Mouse (Mus musculus): ENCODE results near the gene Hdac7. TPM values are rescaled to one million over a fixed set of nuclear protein-coding genes. Genes with fewer than 3 reads are reported as not detected.

Gene Hdac7
- polyA plus RNA-seq, 1 experiment from 2014 or later: 28.0 TPM

DNA sequence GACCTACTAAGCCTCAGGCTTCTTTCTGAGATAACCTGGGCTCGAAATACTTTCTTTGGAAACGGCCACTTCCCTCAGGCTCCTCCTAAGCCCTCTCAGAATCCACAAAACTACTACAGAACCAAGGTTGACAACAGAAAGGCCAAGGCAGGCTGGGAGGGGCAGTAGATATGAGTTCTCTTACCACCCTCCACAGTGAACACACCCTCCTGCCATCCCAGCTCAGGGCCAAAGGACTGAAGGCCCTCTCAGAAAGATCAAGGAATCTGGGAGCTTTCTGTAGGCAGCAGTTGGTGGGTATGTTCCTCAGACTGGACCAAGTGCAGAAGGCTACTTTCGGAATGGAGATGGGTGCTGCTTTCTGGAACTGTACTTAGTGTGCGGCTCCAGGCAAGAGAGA is 29.0 kb downstream of the Hdac7 start:
- Histone ChIP-seq H3K4me3 (replicated peaks; ENCODE audit: low read length) (no peak overlapping the region), H3K27ac (no peak overlapping the region), H3K9me3 (ENCODE audit: control insufficient read depth, low read length) (no peaks in the 10 kb centered on the region), H3K36me3 (replicated peaks; ENCODE audit: control insufficient read depth, insufficient read depth) (peaks cover 5% of the 10 kb centered on the region), H3K4me2 (replicated peaks) (no peak overlapping the region), H3K27me3 (ENCODE audit: control insufficient read depth, insufficient read depth, low read length) (no peaks in the 10 kb centered on the region), H3K4me1 (replicated peaks; ENCODE audit: control insufficient read depth, insufficient read depth, low read length) (peaks cover 31% of the 10 kb centered on the region), H3K9ac (no peak overlapping the region)
- 97% methylated on average over 4 of the region's 4 CpGs for WGBS
- ATAC-seq (ENCODE audit: low FRiP score): no peak
- no peak for DNase-seq (ENCODE audit: low spot score)

DNA sequence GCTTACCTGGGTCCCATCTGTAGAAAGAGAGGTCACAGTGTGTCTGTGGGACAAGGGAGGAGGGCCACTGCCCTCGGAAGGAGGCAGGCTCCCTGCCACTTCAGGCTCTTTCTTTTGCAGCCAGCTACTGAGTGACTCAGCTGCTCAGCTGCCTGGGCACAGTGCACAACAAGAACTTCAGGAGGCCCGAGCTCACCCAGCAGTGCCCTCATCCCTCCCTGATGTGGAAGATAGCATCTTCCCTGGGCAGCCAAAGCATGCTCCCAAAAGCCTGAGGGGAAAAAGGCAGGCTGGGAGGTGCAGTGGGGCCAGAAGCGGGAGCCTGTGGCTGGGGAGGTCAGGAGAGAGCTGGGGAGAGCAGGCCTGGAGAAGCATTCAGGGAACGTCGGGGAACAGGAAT is 29.6 kb downstream of the Hdac7 start:
- no peak for ATAC-seq (ENCODE audit: low FRiP score)
- Histone ChIP-seq H3K4me2 (replicated peaks) (no peak overlapping the region), H3K4me3 (replicated peaks; ENCODE audit: low read length) (no peak overlapping the region), H3K4me1 (replicated peaks; ENCODE audit: control insufficient read depth, insufficient read depth, low read length) (peaks cover 31% of the 10 kb centered on the region), H3K27me3 (ENCODE audit: control insufficient read depth, insufficient read depth, low read length) (no peaks in the 10 kb centered on the region), H3K27ac (no peak overlapping the region), H3K9me3 (ENCODE audit: control insufficient read depth, low read length) (no peaks in the 10 kb centered on the region), H3K9ac (no peak overlapping the region), H3K36me3 (replicated peaks; ENCODE audit: control insufficient read depth, insufficient read depth) (peaks cover 10% of the 10 kb centered on the region)
- WGBS: 53% methylated on average over 5 of the region's 5 CpGs
- no peak for DNase-seq (ENCODE audit: low spot score)

DNA sequence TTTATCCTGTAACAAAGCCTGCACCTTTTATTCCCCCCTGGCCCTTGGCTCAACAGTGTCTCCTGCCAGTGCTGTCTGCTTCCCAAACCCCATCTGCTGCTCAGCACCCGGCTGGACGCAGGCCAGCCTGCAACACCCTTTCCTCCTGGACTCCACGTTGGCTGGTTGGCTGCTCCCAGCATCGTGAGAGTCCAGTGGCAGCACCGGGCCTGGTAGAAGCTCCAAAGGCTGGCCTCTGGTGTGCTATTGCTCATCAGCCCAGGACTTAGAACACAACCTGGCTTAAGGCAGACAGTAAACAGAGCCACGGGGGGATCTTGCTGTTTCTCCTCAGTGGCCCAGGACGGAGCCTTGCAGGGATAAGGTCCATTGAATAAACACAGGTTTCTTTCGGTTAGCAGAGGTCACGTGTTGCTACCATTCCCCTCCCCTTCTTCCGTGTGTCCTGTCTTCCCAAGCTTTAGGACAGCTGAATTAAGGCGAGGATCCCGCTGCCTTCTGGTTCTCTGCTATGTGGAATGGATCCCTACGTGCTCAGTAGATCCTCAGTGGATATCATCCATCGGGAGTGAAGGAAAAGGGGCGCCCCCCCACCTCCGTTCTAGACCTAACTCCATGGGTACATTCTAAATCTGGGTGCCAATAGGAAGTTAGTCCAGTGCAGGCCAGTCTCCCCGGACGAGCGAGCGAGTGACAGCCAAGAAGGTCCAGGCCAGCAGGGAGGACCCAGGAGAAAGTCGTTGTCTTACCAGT is 30.7 kb downstream of the Hdac7 start:
- Histone ChIP-seq H3K4me3 (replicated peaks; ENCODE audit: low read length) (no peak overlapping the region), H3K27ac (peak overlapping the region; percentile 75; the same call in 1 of the 2 replicates), H3K4me1 (replicated peaks; ENCODE audit: control insufficient read depth, insufficient read depth, low read length) (peaks cover 31% of the 10 kb centered on the region), H3K9ac (peak overlapping the region; percentile 5; the same call in 1 of the 2 replicates), H3K36me3 (replicated peaks; ENCODE audit: control insufficient read depth, insufficient read depth) (peaks cover 19% of the 10 kb centered on the region), H3K27me3 (ENCODE audit: control insufficient read depth, insufficient read depth, low read length) (no peaks in the 10 kb centered on the region), H3K9me3 (ENCODE audit: control insufficient read depth, low read length) (no peaks in the 10 kb centered on the region), H3K4me2 (replicated peaks) (no peak overlapping the region)
- DNase-seq (ENCODE audit: low spot score) (no peak), ATAC-seq (ENCODE audit: low FRiP score) (no peak)
- WGBS: 52% methylated on average over 21 of the region's 21 CpGs

DNA sequence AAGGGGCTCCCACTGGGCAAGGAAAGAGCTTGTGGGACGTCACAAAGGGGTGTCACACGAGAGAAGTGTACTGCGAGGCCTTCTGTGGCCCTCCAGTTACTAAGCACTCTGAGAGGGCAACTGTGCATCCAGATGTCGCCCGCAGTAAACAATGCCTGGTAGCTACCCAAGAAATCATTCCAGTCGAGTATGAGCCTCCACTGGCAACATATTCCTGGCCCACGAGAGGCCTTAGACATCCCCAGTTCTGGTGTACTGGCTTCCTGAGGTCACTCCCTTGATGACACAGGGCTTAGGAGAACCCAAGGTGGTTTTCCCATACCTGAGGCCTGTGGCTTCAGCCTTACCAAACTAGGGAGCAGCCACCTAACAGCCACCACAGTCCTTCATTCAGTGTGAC is 31.4 kb downstream of the Hdac7 start:
- Histone ChIP-seq H3K27me3 (ENCODE audit: control insufficient read depth, insufficient read depth, low read length) (no peaks in the 10 kb centered on the region), H3K9me3 (ENCODE audit: control insufficient read depth, low read length) (no peaks in the 10 kb centered on the region), H3K4me2 (replicated peaks) (no peak overlapping the region), H3K4me1 (replicated peaks; ENCODE audit: control insufficient read depth, insufficient read depth, low read length) (peaks cover 31% of the 10 kb centered on the region), H3K9ac (peak overlapping the region; percentile 5; the same call in 1 of the 2 replicates), H3K4me3 (replicated peaks; ENCODE audit: low read length) (no peak overlapping the region), H3K27ac (peak overlapping the region; percentile 75), H3K36me3 (replicated peaks; ENCODE audit: control insufficient read depth, insufficient read depth) (peaks cover 26% of the 10 kb centered on the region)
- WGBS: 58% methylated on average over 7 of the region's 7 CpGs
- DNase-seq (ENCODE audit: low spot score) (no peak), ATAC-seq (ENCODE audit: low FRiP score) (no peak)

DNA sequence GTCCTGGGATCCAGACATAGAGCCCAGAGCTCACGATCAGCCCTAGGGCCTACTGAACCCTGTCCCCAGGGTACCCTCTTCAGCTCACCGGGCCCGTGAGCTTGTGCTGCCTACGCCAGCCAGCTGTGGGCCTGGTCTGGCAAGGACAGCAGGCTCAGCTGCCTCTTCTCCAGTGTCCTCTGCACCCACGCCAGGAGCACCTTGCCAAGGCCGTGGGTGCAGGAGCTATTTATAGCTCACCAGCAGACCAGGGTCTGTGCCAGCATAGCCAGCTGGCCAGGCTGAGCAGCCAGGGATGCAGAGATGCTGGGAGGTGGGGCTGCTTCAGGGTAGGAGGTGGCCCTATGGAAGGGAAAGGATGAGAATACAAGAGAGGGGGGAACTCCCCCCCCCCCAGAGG is 32.2 kb downstream of the Hdac7 start:
- no peaks in the 10 kb centered on the region for H3K27me3 ChIP-seq (ENCODE audit: control insufficient read depth, insufficient read depth, low read length)
- DNase-seq (ENCODE audit: low spot score) (peak; percentile 62), ATAC-seq (ENCODE audit: low FRiP score) (peak; percentile 68)
- peak overlapping the region; percentile 75 for H3K27ac ChIP-seq
- H3K9ac ChIP-seq: no peak overlapping the region
- no peaks in the 10 kb centered on the region for H3K9me3 ChIP-seq (ENCODE audit: control insufficient read depth, low read length)
- no peak overlapping the region for H3K4me2 ChIP-seq (replicated peaks)
- H3K4me1 ChIP-seq (replicated peaks; ENCODE audit: control insufficient read depth, insufficient read depth, low read length): peaks cover 31% of the 10 kb centered on the region
- H3K36me3 ChIP-seq (replicated peaks; ENCODE audit: control insufficient read depth, insufficient read depth): peaks cover 34% of the 10 kb centered on the region
- no peak overlapping the region for H3K4me3 ChIP-seq (replicated peaks; ENCODE audit: low read length)
- WGBS: 57% methylated on average over 6 of the region's 6 CpGs

DNA sequence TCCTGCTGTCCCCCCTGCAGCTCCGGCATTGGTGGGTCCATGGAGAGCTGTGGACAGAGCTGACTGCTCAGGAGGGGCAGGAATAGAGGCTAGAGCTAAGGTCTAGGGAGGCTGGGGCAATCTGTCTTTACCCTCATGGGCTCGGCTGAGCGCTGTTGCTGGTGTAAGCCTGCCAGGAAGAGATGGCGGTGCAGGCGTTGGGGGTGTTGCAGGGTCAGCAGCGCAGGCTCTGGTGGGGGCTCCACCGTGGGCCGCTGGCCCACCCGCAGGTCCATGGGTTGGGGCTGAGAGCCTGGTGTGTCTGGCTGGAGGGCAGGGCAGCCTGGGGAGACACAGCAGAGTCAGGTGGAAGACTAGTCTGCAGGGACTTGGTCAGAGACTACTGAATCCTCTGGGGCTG is 33.0 kb downstream of the Hdac7 start:
- H3K27ac ChIP-seq: no peak overlapping the region
- no peak for DNase-seq (ENCODE audit: low spot score)
- WGBS: 83% methylated on average over 9 of the region's 9 CpGs

DNA sequence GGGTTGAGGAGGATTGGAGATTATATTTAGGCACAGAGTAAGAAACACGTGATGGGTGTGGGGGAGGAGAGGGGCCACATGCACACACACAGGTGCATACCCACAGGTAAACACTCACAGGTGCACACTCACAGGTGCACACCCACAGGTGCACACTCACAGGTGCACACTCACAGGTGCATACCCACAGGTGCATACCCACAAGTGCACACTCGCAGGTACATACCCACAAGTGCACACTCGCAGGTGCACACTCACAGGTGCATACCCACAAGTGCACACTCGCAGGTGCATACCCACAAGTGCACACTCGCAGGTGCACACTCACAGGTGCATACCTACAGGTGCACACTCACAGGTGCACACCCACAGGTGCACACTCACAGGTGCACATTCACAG is 33.9 kb downstream of the Hdac7 start:
- H3K4me3 ChIP-seq (replicated peaks; ENCODE audit: low read length): no peak overlapping the region
- no peak overlapping the region for H3K9ac ChIP-seq
- peaks cover 44% of the 10 kb centered on the region for H3K36me3 ChIP-seq (replicated peaks; ENCODE audit: control insufficient read depth, insufficient read depth)
- H3K27ac ChIP-seq: no peak overlapping the region
- WGBS: 97% methylated on average over 5 of the region's 5 CpGs
- no peak for ATAC-seq (ENCODE audit: low FRiP score)
- H3K9me3 ChIP-seq (ENCODE audit: control insufficient read depth, low read length): no peaks in the 10 kb centered on the region
- H3K4me2 ChIP-seq (replicated peaks): no peak overlapping the region
- H3K4me1 ChIP-seq (replicated peaks; ENCODE audit: control insufficient read depth, insufficient read depth, low read length): peaks cover 31% of the 10 kb centered on the region
- no peak for DNase-seq (ENCODE audit: low spot score)
- no peaks in the 10 kb centered on the region for H3K27me3 ChIP-seq (ENCODE audit: control insufficient read depth, insufficient read depth, low read length)

More for the DNA sequence above, 33.0 kb downstream of the Hdac7 start:
- H3K27me3 ChIP-seq (ENCODE audit: control insufficient read depth, insufficient read depth, low read length): no peaks in the 10 kb centered on the region
- peaks cover 31% of the 10 kb centered on the region for H3K4me1 ChIP-seq (replicated peaks; ENCODE audit: control insufficient read depth, insufficient read depth, low read length)
- H3K4me2 ChIP-seq (replicated peaks): no peak overlapping the region
- no peak for ATAC-seq (ENCODE audit: low FRiP score)
- peaks cover 40% of the 10 kb centered on the region for H3K36me3 ChIP-seq (replicated peaks; ENCODE audit: control insufficient read depth, insufficient read depth)
- H3K9ac ChIP-seq: no peak overlapping the region
- H3K9me3 ChIP-seq (ENCODE audit: control insufficient read depth, low read length): no peaks in the 10 kb centered on the region
- no peak overlapping the region for H3K4me3 ChIP-seq (replicated peaks; ENCODE audit: low read length)

DNA sequence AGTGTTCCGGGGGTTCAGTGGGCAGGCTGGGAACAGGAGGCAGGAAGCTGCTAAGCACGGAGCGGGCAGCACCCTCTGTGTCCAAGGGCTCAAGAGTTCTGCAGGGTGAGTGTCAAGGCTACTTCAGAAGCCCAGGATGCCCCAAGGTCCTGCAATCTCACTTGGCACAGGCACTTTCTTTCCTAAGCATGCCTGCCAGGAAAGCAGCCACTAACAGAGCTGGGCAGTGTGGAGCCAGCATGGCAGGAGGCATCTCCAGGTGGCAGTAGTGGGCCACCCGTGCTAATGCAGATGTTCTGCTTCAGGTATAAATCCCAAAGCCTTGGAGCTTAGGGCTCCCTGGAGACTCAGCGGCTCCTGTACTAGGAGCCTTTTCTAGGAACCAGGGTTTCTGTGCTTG is 34.4 kb downstream of the Hdac7 start:
- DNase-seq (ENCODE audit: low spot score) (no peak), ATAC-seq (ENCODE audit: low FRiP score) (no peak)
- H3K4me3 ChIP-seq (replicated peaks; ENCODE audit: low read length): no peak overlapping the region
- H3K9me3 ChIP-seq (ENCODE audit: control insufficient read depth, low read length): no peaks in the 10 kb centered on the region
- peaks cover 31% of the 10 kb centered on the region for H3K4me1 ChIP-seq (replicated peaks; ENCODE audit: control insufficient read depth, insufficient read depth, low read length)
- peaks cover 48% of the 10 kb centered on the region for H3K36me3 ChIP-seq (replicated peaks; ENCODE audit: control insufficient read depth, insufficient read depth)
- H3K27ac ChIP-seq: no peak overlapping the region
- 82% methylated on average over 5 of the region's 5 CpGs for WGBS
- H3K27me3 ChIP-seq (ENCODE audit: control insufficient read depth, insufficient read depth, low read length): no peaks in the 10 kb centered on the region
- H3K9ac ChIP-seq: no peak overlapping the region
- no peak overlapping the region for H3K4me2 ChIP-seq (replicated peaks)

DNA sequence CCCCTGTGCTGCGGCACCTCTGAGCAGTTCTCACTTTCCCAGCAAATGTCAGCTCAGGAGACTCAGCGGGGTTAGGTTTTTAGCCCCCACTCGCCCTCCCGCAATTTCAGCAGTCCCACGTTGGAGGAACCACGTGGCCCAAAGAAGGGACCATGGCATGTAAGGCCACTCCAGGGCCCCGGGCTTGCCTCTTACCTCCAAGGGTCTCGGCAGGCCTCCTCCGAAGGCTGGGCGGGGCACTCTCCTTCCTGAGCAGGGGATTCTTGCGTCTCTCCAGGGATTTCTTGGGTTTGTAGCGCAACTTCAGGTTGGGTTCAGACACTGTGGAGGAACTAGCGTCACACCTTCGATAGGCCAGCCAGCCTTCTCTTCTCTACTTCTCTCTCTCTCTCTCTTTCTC is 35.1 kb downstream of the Hdac7 start:
- ATAC-seq (ENCODE audit: low FRiP score): no peak
- WGBS: 86% methylated on average over 14 of the region's 14 CpGs
- no peak overlapping the region for H3K27ac ChIP-seq
- no peaks in the 10 kb centered on the region for H3K9me3 ChIP-seq (ENCODE audit: control insufficient read depth, low read length)
- no peak overlapping the region for H3K9ac ChIP-seq
- DNase-seq (ENCODE audit: low spot score): no peak
- H3K36me3 ChIP-seq (replicated peaks; ENCODE audit: control insufficient read depth, insufficient read depth): peaks cover 53% of the 10 kb centered on the region
- no peak overlapping the region for H3K4me3 ChIP-seq (replicated peaks; ENCODE audit: low read length)
- H3K4me1 ChIP-seq (replicated peaks; ENCODE audit: control insufficient read depth, insufficient read depth, low read length): peaks cover 24% of the 10 kb centered on the region
- H3K27me3 ChIP-seq (ENCODE audit: control insufficient read depth, insufficient read depth, low read length): no peaks in the 10 kb centered on the region
- no peak overlapping the region for H3K4me2 ChIP-seq (replicated peaks)

DNA sequence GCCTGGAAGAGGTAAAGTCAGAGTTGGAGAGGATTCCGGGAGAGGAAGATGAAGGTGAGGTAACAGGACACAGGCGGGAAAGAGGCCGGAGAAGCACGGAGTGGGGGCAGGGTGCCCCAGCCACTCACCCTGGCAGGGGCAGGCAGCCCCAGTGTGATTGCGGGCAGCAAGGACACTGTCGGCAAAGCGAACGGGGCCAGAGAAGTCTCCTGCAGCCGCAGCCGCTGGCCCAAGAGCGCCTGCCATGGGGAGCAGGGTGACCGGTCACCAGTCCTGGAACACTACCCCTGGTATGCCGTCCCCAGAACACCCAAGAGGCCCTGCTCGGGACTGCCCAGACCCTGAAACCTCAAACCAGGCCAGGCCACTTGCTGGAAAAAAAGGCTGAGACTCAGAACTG is 35.8 kb downstream of the Hdac7 start:
- peaks cover 53% of the 10 kb centered on the region for H3K36me3 ChIP-seq (replicated peaks; ENCODE audit: control insufficient read depth, insufficient read depth)
- no peak for DNase-seq (ENCODE audit: low spot score)
- no peak overlapping the region for H3K9ac ChIP-seq
- WGBS: 88% methylated on average over 14 of the region's 14 CpGs
- H3K27me3 ChIP-seq (ENCODE audit: control insufficient read depth, insufficient read depth, low read length): no peaks in the 10 kb centered on the region
- H3K4me3 ChIP-seq (replicated peaks; ENCODE audit: low read length): no peak overlapping the region
- peaks cover 17% of the 10 kb centered on the region for H3K4me1 ChIP-seq (replicated peaks; ENCODE audit: control insufficient read depth, insufficient read depth, low read length)
- no peak for ATAC-seq (ENCODE audit: low FRiP score)
- H3K9me3 ChIP-seq (ENCODE audit: control insufficient read depth, low read length): no peaks in the 10 kb centered on the region
- no peak overlapping the region for H3K27ac ChIP-seq
- no peak overlapping the region for H3K4me2 ChIP-seq (replicated peaks)
